Mouse (Mus musculus) macrophage (primary cell): ENCODE results near the gene Hsd17b2. TPM values are rescaled to one million over a fixed set of nuclear protein-coding genes. Genes with fewer than 3 reads are reported as not detected.

Experiments used
- H3K27ac ChIP-seq: fragments of 350-480 bp; formaldehyde crosslinking; 2 replicates; pipeline ENCODE4 v1.9.0; 2021
- H3K36me3 ChIP-seq: fragments of 350-480 bp; formaldehyde crosslinking; 2 replicates; pipeline ENCODE4 v1.9.0; 2021; ENCODE audit errors: inconsistent target
- H3K4me3 ChIP-seq: fragments of 350-480 bp; formaldehyde crosslinking; 2 replicates; pipeline ENCODE4 v1.9.0; 2021; ENCODE audit errors: inconsistent target
- H3K79me2 ChIP-seq: fragments of 350-480 bp; formaldehyde crosslinking; 2 replicates; pipeline ENCODE4 v1.9.0; 2021; ENCODE audit errors: inconsistent target
- WGBS: methylation state at CpG from one replicate; pipeline ENCODE4 v1.1.7; 2026; ENCODE audit warnings: inconsistent platforms; ENCODE audit not compliant: missing documents; 5-methylcytosine and 5-hydroxymethylcytosine counted together
- polyA plus RNA-seq: library from polyadenylated mRNA; stranded (reverse); fragments of 250-400 nt; gene quantifications from 3 replicates; pipeline ENCODE4 v1.2.4, GENCODE M21; 2018; ENCODE audit warnings: inconsistent platforms

Hsd17b2 gene
- polyA plus RNA-seq, 1 experiment from 2014 or later: not detected

DNA sequence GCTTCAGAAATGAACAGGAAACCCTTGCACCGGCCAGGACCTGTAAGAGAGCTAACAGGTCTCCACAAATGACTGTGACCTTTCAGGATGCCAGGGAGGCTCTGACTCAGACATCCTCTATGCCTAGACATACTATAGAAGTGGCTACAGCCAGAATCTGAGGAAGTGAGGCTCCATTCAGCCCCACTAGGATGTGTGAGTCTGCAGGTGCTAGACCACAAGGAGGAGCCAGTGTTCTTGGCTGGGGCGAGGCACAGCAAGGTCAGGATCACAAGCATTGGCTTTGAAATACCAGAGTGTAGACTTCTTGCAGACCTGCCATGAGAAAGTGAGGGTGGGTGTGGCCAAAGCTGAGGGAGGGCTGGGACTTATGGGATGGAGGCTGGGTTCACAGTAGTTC is 70.9 kb downstream of the Hsd17b2 start:
- H3K36me3 ChIP-seq: no peaks in the 10 kb centered on the region
- H3K27ac ChIP-seq: no peak overlapping the region
- 27% methylated on average over 2 of the region's 2 CpGs for WGBS
- H3K4me3 ChIP-seq: no peak overlapping the region
- no peaks in the 10 kb centered on the region for H3K79me2 ChIP-seq

DNA sequence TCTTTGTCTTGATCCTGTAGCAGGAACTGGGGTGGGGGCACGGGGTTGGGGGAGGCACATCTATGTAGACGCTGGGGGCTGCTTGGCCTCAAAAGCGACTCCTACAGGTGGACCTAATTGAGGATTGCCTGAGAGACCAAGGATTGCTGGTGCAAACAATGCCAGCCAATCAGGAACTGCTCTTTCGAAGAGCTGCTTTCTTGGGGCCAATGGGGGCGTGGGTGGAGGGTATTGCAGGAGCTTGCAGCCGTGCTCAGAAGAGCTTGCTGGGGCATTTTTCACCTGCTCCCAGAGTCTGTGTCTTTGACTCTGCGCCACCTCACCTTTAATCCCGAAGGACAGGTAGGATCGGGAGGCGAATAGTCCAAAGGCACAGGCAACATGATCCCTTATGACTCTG is 73.9 kb downstream of the Hsd17b2 start:
- no peaks in the 10 kb centered on the region for H3K36me3 ChIP-seq
- no peaks in the 10 kb centered on the region for H3K79me2 ChIP-seq
- H3K27ac ChIP-seq: no peak overlapping the region
- H3K4me3 ChIP-seq: no peak overlapping the region
- 74% methylated on average over 10 of the region's 10 CpGs for WGBS

DNA sequence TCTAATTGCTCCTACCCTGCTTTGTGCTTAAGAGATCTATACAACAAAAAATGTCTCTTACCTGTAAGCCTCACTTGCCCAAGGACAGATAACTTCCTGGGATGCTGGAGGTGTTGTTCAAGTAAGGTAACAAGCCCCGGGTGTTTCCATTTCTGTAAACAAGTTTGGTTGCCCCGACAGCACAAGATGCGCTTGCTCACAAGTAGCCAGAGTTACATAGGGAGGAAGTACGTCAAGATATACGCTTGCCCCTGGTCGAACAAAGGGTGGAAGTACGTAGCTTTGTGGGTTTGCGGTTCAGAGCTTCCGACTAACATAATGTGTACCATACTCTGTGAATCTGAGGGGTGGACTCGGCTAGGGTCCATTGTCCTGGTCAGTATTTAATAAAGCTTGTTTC is 74.4 kb downstream of the Hsd17b2 start:
- H3K27ac ChIP-seq: no peak overlapping the region
- no peaks in the 10 kb centered on the region for H3K79me2 ChIP-seq
- H3K4me3 ChIP-seq: no peak overlapping the region
- H3K36me3 ChIP-seq: no peaks in the 10 kb centered on the region
- WGBS: 46% methylated on average over 10 of the region's 10 CpGs

DNA sequence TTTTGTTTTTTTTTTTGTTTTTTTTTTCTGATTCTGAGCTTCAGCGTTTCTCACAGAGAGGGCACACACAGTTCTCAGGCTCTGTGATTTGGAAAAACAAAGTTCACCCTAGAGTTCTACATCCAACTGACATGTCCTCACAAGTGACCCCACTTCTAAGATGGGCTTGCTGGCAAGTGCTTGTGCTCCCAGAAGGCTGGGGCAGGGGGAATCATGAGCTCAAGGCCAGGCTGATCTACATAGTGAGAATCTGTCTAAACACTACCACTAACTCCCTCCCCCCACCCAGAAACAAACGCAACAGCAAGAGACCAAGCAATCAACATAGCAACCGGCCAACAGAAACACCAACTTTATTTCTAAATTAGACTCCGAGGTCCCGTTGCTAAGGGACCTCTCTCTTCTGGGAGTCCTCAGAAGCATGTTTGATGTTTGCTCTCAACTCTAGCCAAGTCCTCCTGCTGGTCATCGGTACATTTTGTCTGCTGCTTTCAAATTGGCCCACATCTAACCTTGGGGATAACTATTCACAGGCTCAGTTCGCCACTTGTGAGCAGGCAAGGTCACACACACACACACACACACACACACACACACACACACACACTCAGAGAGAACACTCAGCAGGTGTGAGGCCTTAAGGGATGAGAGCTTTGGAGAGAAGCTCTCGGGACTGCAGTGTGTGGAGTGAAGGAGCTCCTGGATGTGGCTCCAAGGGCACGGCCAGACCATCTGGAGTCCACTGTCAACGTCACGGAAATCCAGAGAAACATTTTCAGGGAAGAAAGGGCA is 77.0 kb downstream of the Hsd17b2 start:
- H3K27ac ChIP-seq: no peak overlapping the region
- no peaks in the 10 kb centered on the region for H3K36me3 ChIP-seq
- no peaks in the 10 kb centered on the region for H3K79me2 ChIP-seq
- no peak overlapping the region for H3K4me3 ChIP-seq
- WGBS: 86% methylated on average over 10 of the region's 11 CpGs

DNA sequence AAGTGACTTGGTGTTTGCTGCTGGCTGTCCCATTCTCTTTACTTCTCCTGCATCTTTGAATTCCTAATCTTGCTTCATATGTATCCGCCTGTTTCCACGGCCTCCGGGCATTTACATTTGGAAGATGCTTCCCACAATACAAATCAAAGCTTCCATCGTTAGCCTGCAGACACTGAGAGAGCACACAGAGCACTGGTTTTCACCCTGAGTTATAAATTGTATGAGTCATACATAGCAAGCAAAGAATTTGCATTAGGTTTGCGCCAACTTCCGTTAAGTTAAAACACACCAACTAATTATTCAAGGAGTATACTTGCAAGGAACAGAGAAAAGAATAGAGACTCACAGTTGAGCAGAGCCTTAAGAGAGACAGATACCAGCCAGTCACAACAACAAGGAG is 77.6 kb downstream of the Hsd17b2 start:
- no peaks in the 10 kb centered on the region for H3K36me3 ChIP-seq
- H3K4me3 ChIP-seq: no peak overlapping the region
- H3K27ac ChIP-seq: no peak overlapping the region
- H3K79me2 ChIP-seq: no peaks in the 10 kb centered on the region
- WGBS: 86% methylated on average over 6 of the region's 6 CpGs

DNA sequence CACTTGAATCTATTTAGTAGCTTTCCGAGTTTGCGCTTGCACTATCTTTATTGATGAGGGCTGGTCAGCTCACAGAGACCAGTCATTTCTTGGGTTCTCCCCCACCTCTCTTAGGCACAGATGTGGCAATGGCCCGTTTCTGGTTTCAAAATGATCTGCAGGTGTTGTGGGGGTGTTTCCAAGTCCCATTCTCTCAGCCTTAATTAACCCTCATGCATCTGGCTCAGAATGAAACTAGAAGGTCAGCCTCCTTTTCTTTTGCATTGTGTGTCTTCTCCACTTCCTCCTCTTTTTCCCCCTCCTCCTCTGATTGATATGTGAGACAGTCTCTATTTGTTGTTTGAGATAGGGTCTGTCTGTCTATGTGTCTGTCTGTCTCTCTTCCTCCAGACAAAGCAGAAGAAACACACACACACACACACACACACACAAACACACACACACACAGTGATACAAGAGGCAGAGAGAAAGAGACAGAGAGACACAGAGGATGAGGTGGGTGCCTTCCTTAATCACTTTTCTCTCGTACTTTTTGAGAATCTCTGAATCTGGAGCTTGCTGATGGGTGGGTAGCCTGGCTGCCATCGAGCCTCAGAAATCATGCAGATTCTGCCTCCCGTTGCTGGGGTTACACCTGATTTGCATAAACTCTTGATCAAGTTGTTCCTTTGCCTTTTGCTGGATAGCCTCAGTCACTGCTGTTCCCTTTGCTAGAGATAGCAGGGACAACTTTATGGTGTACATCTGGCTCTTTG is 79.8 kb downstream of the Hsd17b2 start:
- 69% methylated on average over 6 of the region's 6 CpGs for WGBS
- no peak overlapping the region for H3K4me3 ChIP-seq
- no peak overlapping the region for H3K27ac ChIP-seq
- no peaks in the 10 kb centered on the region for H3K79me2 ChIP-seq
- H3K36me3 ChIP-seq: no peaks in the 10 kb centered on the region

DNA sequence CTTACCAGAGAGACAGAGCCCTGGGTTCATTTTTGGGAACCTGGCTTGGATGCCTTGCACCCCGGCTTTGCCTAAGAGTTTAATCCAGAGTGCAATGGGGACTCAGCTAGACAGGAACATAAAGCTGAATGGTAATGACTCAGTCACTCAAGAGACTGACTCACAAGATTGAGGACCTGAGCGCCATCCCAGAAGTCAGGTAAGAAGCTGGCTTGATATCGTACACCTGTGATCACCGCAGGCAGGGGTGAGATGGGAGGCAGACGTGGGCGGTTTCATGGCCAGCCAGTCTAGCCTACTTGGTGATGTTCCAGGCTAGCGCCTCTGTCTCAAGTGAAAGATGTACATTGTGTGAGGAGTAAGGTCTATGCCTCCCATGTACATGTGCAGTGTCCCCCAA is 81.3 kb downstream of the Hsd17b2 start:
- Histone ChIP-seq H3K79me2 (no peaks in the 10 kb centered on the region), H3K36me3 (no peaks in the 10 kb centered on the region), H3K27ac (no peak overlapping the region), H3K4me3 (no peak overlapping the region)
- WGBS: 95% methylated on average over 7 of the region's 7 CpGs

DNA sequence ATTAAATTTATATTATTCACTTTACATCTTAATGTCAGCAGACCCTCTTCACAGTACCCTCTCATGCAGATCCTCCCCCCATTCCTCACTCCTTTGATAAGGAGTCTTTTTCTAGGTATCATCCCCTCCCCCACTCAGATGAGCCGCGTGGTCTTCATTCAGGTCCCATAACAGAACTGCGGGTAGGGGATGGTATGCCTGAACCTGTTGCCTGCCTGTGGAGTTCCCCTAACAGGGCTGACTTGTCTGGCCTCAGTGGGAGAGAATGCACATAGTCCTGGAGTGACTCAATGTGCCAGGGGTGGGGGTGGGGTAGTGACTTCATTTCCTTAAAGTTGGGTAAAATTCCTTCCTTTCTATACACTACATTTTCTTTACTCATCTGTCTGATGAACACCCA is 84.7 kb downstream of the Hsd17b2 start:
- H3K27ac ChIP-seq: no peak overlapping the region
- peaks cover 15% of the 10 kb centered on the region; the same call in 1 of the 2 replicates for H3K36me3 ChIP-seq
- WGBS: 95% methylated on average over 3 of the region's 3 CpGs
- H3K79me2 ChIP-seq: no peaks in the 10 kb centered on the region
- no peak overlapping the region for H3K4me3 ChIP-seq

DNA sequence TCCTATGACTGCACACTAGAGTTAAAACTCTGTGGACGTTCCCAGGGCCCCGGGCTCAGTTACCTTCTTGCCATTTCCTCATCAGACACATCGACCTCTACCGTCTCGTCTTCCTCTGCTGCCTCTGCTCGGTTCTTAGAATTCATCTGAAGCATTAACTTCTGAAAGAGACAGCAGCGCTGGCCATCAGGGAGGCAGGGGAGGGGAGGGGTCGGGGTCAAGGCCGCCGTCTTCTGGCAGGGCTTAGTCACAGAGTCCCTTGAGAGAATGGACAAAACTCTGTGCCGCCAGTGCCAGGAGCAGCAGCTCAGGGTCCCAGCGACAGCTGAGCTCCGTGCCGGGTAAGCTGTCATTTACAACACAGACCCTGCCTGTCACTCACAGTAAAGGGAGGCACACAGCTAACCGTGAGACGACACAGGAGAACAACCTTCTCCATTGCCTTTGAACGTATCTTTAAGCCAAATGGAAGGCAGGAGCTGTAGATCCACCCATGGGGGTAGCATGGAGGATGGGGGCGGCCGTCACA is 91.0 kb downstream of the Hsd17b2 start:
- peaks cover 62% of the 10 kb centered on the region; the same call in 1 of the 2 replicates for H3K36me3 ChIP-seq
- no peaks in the 10 kb centered on the region for H3K79me2 ChIP-seq
- H3K27ac ChIP-seq: no peak overlapping the region
- 92% methylated on average over 19 of the region's 19 CpGs for WGBS
- H3K4me3 ChIP-seq: no peak overlapping the region

DNA sequence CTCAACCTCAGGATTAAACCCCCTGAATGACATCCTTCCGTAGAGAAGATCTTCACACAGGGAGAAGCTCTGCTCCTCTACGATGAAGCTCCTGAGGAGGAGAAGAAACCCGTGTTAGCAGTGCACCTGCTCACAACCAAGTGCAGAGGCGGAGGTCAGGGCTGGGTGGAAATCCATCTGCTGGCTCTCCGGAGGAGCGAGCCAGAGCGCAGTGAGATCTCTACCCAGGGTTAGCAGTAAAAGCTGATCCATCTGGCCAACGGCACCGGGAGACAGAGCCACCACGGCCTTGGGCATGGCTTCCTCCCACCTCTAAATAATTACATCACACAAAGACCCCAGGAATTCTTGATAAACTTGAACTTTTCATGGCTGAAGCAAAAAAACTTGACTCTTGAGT is 92.9 kb downstream of the Hsd17b2 start:
- Histone ChIP-seq H3K4me3 (no peak overlapping the region), H3K79me2 (peaks cover 10% of the 10 kb centered on the region), H3K27ac (no peak overlapping the region), H3K36me3 (peaks cover 72% of the 10 kb centered on the region; the same call in 1 of the 2 replicates)
- 94% methylated on average over 10 of the region's 10 CpGs for WGBS

DNA sequence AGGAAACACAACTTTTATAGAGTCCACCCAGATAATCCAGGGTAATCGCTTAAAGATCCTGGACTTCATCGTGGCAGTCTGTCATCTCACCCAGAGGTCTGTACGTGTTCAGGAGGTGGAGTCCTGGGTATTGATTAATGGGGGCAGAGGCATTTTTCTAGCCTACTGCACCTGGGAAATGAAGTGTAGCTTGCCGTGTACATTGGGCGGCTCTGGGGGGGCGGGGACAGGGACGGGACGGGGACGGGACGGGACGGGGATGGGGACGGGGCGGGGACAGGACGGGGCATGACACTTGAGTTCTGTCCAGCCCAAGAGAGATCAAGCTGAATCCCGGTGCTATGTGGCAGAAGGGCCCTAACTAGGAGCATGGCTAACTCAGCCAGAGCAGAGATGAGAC is 94.8 kb downstream of the Hsd17b2 start:
- peaks cover 29% of the 10 kb centered on the region for H3K79me2 ChIP-seq

DNA sequence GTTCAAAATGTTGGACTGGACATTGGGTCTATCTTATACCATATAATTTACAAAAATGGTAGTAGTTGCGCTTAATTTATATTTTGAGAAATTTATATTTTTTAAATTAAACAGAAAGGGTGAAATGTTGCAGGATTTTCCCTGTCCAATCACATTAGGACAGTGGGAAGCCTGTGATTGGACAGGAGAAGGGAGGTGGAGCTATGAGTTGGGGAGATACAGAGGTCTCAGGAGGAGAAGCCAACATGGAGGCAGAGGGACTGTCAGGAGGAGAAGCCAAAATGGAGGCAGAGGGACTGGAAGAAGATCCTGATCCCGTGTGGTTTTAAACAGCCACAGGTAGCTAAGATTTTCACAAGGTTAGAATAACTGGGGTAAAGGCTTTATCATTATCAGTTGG is 96.4 kb downstream of the Hsd17b2 start:
- Histone ChIP-seq H3K4me3 (no peak overlapping the region), H3K36me3 (peaks cover 41% of the 10 kb centered on the region; the same call in 1 of the 2 replicates), H3K27ac (no peak overlapping the region), H3K79me2 (peaks cover 30% of the 10 kb centered on the region)
- WGBS: 90% methylated on average over 2 of the region's 2 CpGs

More for the DNA sequence above, 94.8 kb downstream of the Hsd17b2 start:
- WGBS: 98% methylated on average over 13 of the region's 15 CpGs
- Histone ChIP-seq H3K36me3 (peaks cover 56% of the 10 kb centered on the region; the same call in 1 of the 2 replicates), H3K27ac (no peak overlapping the region), H3K4me3 (no peak overlapping the region)

DNA sequence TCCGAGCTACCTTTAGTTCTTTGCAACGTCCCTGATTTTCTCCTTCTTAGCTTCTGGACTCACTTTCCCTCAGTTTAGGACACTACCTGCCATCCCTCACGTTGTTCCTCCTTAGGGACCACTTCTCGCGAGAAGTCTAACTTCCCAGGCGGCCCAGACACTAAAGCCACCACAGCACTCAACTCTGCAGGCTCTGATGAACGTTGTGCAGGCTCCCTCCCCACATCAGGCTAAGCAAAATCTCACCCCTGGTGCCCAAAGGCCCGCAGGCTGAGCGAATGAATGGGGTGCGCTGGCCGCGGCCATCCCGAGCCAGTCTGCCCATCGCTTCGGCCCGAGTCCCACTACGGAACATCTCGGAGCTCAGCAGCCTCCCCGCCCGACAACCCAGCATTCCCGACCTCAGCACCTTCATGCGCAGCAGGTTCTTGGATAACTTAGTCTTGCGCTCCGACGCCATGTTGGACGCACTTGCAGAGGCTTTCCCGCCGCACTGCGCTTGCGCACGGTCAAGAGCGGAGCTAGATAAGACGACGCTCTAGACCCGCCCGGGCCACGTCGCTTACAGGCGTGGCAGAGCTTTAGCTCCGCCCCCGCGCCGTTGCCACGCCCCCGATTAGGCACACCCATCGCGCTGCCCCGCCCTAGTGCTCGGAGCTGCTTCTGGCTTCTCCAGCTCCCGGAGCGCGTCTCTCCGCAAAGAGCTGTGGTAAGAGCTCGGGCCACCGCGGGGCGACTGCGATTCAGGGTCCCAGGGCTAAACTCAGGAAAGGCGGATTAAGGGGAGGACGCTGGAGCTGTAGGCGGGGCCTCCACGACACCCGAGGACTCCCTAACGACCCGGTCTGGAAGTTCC is 100.0 kb downstream of the Hsd17b2 start, which contains the start of gene Mphosph6:
Gene Mphosph6, minus strand, starts transcription at position 501 of the 856 bp plus-strand sequence.
- Histone ChIP-seq H3K4me3 (peak within 1 kb of the TSS; percentile 84), H3K79me2 (peaks cover 30% of the 10 kb centered on the region), H3K27ac (peak within 1 kb of the TSS; percentile 59), H3K36me3 (0 out of 2 replicates have a peak, but pooled peaks cover 17% of the 10 kb centered on the region)
- WGBS: under 1% methylated on average over 65 of the region's 65 CpGs

DNA sequence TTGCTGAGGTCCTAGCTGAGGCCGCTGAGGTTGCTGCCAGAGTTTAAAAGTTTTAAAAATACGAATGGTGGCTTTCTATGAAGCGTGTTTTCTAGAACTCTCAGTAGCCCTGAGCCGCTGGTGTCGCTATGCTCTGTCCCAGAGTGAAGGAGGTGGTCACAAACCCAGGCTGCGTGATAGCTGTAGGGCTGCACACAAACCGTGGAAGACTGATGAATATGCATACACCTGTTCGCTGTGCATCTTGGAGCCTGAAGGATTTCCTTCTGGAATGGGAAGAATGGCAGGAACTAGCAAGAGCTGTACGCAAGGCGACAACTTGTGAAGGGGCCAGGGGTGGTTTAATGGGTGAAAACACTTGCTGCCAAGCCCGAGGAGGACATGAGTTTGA is 100.6 kb downstream of the Hsd17b2 start:
- H3K79me2 ChIP-seq: peaks cover 30% of the 10 kb centered on the region
- 0 out of 2 replicates have a peak, but pooled peaks cover 13% of the 10 kb centered on the region for H3K36me3 ChIP-seq
- WGBS: 2% methylated on average over 11 of the region's 11 CpGs
- peak overlapping the region; percentile 84 for H3K4me3 ChIP-seq
- H3K27ac ChIP-seq: peak overlapping the region; percentile 17; the same call in 1 of the 2 replicates
